Mouse (Mus musculus): ENCODE results near the gene Icam4. TPM values are rescaled to one million over a fixed set of nuclear protein-coding genes. Genes with fewer than 3 reads are reported as not detected.
"Not testable (repeated sequence)": the region's sequence is repeated elsewhere in the genome, so short reads cannot be mapped to it uniquely, and the experiment has no call there.

The Icam4 gene
- polyA plus RNA-seq, 1 experiment from 2014 or later = 0.50 TPM

DNA sequence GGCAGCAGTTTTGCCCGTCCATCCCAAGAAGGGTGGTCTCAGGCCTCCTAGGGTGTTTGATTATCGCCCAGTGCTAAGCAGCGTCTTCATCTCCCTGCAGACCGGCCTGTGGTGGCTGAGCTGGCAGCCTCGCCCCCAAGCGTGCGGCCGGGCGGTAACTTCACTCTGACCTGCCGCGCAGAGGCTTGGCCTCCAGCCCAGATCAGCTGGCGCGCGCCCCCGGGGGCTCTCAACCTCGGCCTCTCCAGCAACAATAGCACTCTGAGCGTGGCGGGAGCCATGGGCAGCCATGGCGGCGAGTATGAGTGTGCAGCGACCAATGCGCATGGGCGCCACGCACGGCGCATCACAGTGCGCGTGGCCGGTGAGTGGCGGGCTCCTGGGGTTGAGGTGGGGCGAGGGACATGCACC lies 8.3 kb downstream of the Icam4 start:
- ATAC-seq (ENCODE audit: low FRiP score, low TSS enrichment) (no peak), DNase-seq (ENCODE audit: low spot score) (peak; percentile 46)
- WGBS = 2% methylated on average over 31 of the region's 31 CpGs
- Histone ChIP-seq H3K9ac (ENCODE audit: low read length) (no peak overlapping the region), H3K4me3 (ENCODE audit: low read depth, low read length) (peak overlapping the region; percentile 38), H3K27me3 (ENCODE audit: control insufficient read depth, insufficient read depth, low read length) (peaks cover 30% of the 10 kb centered on the region), H3K4me1 (replicated peaks; ENCODE audit: control insufficient read depth, insufficient read depth) (no peaks in the 10 kb centered on the region), H3K36me3 (ENCODE audit: control insufficient read depth, insufficient read depth, low read length) (no peaks in the 10 kb centered on the region), H3K4me2 (replicated peaks; ENCODE audit: low read depth) (peak overlapping the region; percentile 60), H3K9me3 (ENCODE audit: control insufficient read depth, low read length) (no peaks in the 10 kb centered on the region), H3K27ac (replicated peaks) (no peak overlapping the region)
- no peak for TF ChIP-seq EP300 (optimal IDR thresholded peaks at IDR 0.05)
- TF ChIP-seq CTCF (IDR thresholded peaks at IDR 0.05; ENCODE audit: low read depth) = no peak

GRCm38 (mm10) chr9:21039779-21040178 lies 10.6 kb downstream of the Icam4 start:
- no peak overlapping the region for H3K9ac ChIP-seq (ENCODE audit: low read length)
- WGBS = 81% methylated on average over 3 of the region's 3 CpGs
- no peaks in the 10 kb centered on the region for H3K9me3 ChIP-seq (ENCODE audit: control insufficient read depth, low read length)
- TF ChIP-seq CTCF (IDR thresholded peaks at IDR 0.05; ENCODE audit: low read depth) (no peak), EP300 (optimal IDR thresholded peaks at IDR 0.05) (no peak)
- no peak for DNase-seq (ENCODE audit: low spot score)
- H3K36me3 ChIP-seq (ENCODE audit: control insufficient read depth, insufficient read depth, low read length) = no peaks in the 10 kb centered on the region
- H3K4me3 ChIP-seq (ENCODE audit: low read depth, low read length) = no peak overlapping the region
- no peak for ATAC-seq (ENCODE audit: low FRiP score, low TSS enrichment)
- no peaks in the 10 kb centered on the region for H3K4me1 ChIP-seq (replicated peaks; ENCODE audit: control insufficient read depth, insufficient read depth)
- no peak overlapping the region for H3K4me2 ChIP-seq (replicated peaks; ENCODE audit: low read depth)
- H3K27me3 ChIP-seq (ENCODE audit: control insufficient read depth, insufficient read depth, low read length) = peaks cover 27% of the 10 kb centered on the region
- no peak overlapping the region for H3K27ac ChIP-seq (replicated peaks)

- H3K4me2 ChIP-seq (replicated peaks; ENCODE audit: low read depth) = no peak overlapping the region
- WGBS = 35% methylated on average over 4 of the region's 4 CpGs
- H3K9ac ChIP-seq (ENCODE audit: low read length) = no peak overlapping the region
- TF ChIP-seq CTCF (IDR thresholded peaks at IDR 0.05; ENCODE audit: low read depth) (no peak), EP300 (optimal IDR thresholded peaks at IDR 0.05) (no peak)
- no peaks in the 10 kb centered on the region for H3K9me3 ChIP-seq (ENCODE audit: control insufficient read depth, low read length)
- H3K27me3 ChIP-seq (ENCODE audit: control insufficient read depth, insufficient read depth, low read length) = peaks cover 16% of the 10 kb centered on the region; the same call in 1 of the 2 replicates
- no peaks in the 10 kb centered on the region for H3K4me1 ChIP-seq (replicated peaks; ENCODE audit: control insufficient read depth, insufficient read depth)
- no peak overlapping the region for H3K27ac ChIP-seq (replicated peaks)
- ATAC-seq (ENCODE audit: low FRiP score, low TSS enrichment) (peak; percentile 4; the same call in 1 of the 2 replicates), DNase-seq (ENCODE audit: low spot score) (no peak)
- H3K36me3 ChIP-seq (ENCODE audit: control insufficient read depth, insufficient read depth, low read length) = no peaks in the 10 kb centered on the region
- H3K4me3 ChIP-seq (ENCODE audit: low read depth, low read length) = no peak overlapping the region
Measured at GRCm38 (mm10) chr9:21041308-21041707, 12.1 kb downstream of the Icam4 start.

- Histone ChIP-seq H3K9me3 (ENCODE audit: control insufficient read depth, low read length) (no peaks in the 10 kb centered on the region), H3K4me2 (replicated peaks; ENCODE audit: low read depth) (no peak overlapping the region), H3K9ac (ENCODE audit: low read length) (no peak overlapping the region), H3K27ac (replicated peaks) (no peak overlapping the region), H3K27me3 (ENCODE audit: control insufficient read depth, insufficient read depth, low read length) (peaks cover 1% of the 10 kb centered on the region; the same call in 1 of the 2 replicates), H3K4me3 (ENCODE audit: low read depth, low read length) (no peak overlapping the region), H3K36me3 (ENCODE audit: control insufficient read depth, insufficient read depth, low read length) (no peaks in the 10 kb centered on the region), H3K4me1 (replicated peaks; ENCODE audit: control insufficient read depth, insufficient read depth) (no peaks in the 10 kb centered on the region)
- ATAC-seq (ENCODE audit: low FRiP score, low TSS enrichment) (no peak), DNase-seq (ENCODE audit: low spot score) (no peak)
- TF ChIP-seq EP300 (optimal IDR thresholded peaks at IDR 0.05) (no peak), CTCF (IDR thresholded peaks at IDR 0.05; ENCODE audit: low read depth) (no peak)
- 81% methylated on average over 4 of the region's 4 CpGs for WGBS
Measured at GRCm38 (mm10) chr9:21043563-21043962, 14.4 kb downstream of the Icam4 start.

GRCm38 (mm10) chr9:21044785-21045184 lies 15.6 kb downstream of the Icam4 start:
- H3K27me3 ChIP-seq (ENCODE audit: control insufficient read depth, insufficient read depth, low read length); H3K36me3 ChIP-seq (ENCODE audit: control insufficient read depth, insufficient read depth, low read length); H3K27ac ChIP-seq (replicated peaks); H3K4me3 ChIP-seq (ENCODE audit: low read depth, low read length); H3K9me3 ChIP-seq (ENCODE audit: control insufficient read depth, low read length); H3K9ac ChIP-seq (ENCODE audit: low read length); DNase-seq (ENCODE audit: low spot score); H3K4me2 ChIP-seq (replicated peaks; ENCODE audit: low read depth); ATAC-seq (ENCODE audit: low FRiP score, low TSS enrichment); H3K4me1 ChIP-seq (replicated peaks; ENCODE audit: control insufficient read depth, insufficient read depth): not testable (repeated sequence)
- 42% methylated on average over 1 of the region's 1 CpGs for WGBS

DNA sequence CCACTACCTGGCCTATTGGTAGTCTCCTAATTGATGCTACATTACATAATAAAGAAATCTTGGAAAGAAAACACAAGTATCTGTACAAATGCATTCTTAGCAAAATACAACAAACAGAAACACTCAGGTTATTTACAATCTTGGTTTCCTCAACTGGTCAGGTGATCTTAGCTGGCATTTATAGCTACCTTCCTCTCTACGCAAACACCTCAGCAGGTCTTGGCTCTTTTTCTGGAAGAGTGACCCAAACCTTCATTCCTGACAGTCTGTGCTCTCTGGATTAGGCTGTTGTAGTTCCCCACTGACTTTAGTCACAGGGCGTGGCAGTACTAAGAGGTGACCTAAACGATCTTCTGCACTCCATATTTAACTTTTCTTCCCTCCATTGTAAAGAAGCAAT lies 16.1 kb downstream of the Icam4 start:
- Histone ChIP-seq H3K9ac (ENCODE audit: low read length) (no peak overlapping the region), H3K27ac (replicated peaks) (no peak overlapping the region), H3K27me3 (ENCODE audit: control insufficient read depth, insufficient read depth, low read length) (no peaks in the 10 kb centered on the region), H3K4me2 (replicated peaks; ENCODE audit: low read depth) (no peak overlapping the region), H3K36me3 (ENCODE audit: control insufficient read depth, insufficient read depth, low read length) (no peaks in the 10 kb centered on the region), H3K4me1 (replicated peaks; ENCODE audit: control insufficient read depth, insufficient read depth) (no peaks in the 10 kb centered on the region), H3K9me3 (ENCODE audit: control insufficient read depth, low read length) (no peaks in the 10 kb centered on the region), H3K4me3 (ENCODE audit: low read depth, low read length) (no peak overlapping the region)
- TF ChIP-seq EP300 (optimal IDR thresholded peaks at IDR 0.05) = no peak
- TF ChIP-seq CTCF (IDR thresholded peaks at IDR 0.05; ENCODE audit: low read depth) = no peak
- ATAC-seq (ENCODE audit: low FRiP score, low TSS enrichment) (no peak), DNase-seq (ENCODE audit: low spot score) (no peak)
- WGBS = 67% methylated on average over 3 of the region's 3 CpGs
